Mouse (Mus musculus) testis, postnatal 14 days (tissue): Measurements from ENCODE around the gene 1700067K01Rik.

Source experiments
- DNase-seq: peaks from one replicate; pipeline ENCODE4 v3.0.0; 2021; ENCODE audit warnings: low spot score

Gene 1700067K01Rik

GRCm38 (mm10) chr8:84001281-84002000 lies at the start of gene 1700067K01Rik:
Gene 1700067K01Rik, plus strand, starts transcription at chr8:84001502.
- peak; percentile 73 for DNase-seq

GRCm38 (mm10) chr8:83954749-83955105 lies 46.6 kb upstream of the 1700067K01Rik start:
- DNase-seq: no peak

- peak; percentile 100 for DNase-seq
Measured at GRCm38 (mm10) chr8:83955106-83955957, 46.0 kb upstream of the 1700067K01Rik start, which contains the start of the genes Gm10644 and Asf1b. Gene Gm10644, minus strand, starts transcription at chr8:83955205. Gene Asf1b, plus strand, starts transcription at chr8:83955507.

DNA sequence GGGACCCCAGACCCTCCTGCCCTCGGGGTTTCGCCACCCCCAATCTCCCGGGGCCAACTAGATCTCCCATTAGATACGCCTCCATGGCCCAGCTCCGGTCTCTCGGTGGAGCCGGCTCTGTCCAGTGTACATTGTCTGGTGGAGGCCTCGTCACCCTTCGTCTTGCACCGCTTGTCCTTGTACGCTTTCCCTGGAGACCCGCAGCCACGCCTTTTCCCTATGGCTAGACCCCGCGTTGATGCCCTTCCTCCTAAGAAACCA lies 45.4 kb upstream of the 1700067K01Rik start:
- DNase-seq: no peak

DNA sequence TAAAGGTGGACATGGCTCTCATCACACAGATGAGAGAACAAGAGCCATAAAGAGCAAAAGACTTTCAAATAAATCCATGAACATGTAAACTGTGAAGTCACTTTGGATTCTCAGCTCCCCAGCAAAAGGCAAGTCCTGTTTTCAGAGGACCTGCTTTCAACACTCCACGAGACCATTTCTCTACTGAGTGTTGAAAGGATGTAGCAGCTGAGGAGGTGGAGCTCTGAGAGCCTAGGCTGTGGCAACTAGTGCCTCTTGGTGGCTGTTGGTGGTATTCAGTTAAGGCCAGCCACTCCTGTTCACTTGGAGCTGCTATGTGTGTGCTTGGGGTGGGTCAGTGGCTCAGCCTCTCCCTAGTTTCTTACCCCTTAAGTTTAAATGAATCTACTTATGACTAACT lies 44.5 kb upstream of the 1700067K01Rik start:
- DNase-seq: no peak

DNA sequence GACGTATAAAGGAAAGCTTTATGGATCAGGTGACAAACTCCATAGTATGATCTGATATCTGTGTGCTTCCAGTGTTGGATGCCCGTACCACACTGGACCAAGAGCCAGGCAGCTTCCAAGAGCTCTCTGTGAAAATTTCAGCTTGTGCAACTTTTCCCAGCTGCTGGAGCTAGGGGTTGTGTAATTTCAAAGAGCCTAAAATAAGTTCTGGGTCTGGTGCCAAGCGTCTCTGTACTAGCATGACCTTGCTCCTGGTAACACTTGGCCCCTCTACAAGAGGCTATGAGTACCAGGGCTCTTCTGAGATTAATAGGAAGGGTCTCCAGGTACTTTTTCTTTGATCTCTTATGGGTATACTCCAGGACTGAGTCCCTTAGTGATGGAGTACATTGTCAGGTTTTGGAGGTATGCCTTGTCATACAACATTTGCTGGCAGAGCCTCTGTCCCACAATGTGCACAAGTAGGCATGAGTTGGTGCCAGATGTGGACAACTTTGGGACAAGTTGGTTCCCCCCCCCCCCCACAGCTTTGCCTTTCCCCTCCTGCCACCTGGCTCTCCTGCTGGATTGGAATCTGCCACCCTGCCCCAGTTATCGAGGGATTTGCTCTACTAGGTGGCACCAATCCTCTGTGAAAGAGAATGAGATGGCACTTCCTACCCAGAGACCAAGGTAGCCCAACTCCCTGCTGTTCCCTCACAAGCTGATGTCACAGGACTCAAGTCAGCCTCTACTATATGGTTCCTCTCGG lies 37.1 kb upstream of the 1700067K01Rik start:
- no peak for DNase-seq

DNA sequence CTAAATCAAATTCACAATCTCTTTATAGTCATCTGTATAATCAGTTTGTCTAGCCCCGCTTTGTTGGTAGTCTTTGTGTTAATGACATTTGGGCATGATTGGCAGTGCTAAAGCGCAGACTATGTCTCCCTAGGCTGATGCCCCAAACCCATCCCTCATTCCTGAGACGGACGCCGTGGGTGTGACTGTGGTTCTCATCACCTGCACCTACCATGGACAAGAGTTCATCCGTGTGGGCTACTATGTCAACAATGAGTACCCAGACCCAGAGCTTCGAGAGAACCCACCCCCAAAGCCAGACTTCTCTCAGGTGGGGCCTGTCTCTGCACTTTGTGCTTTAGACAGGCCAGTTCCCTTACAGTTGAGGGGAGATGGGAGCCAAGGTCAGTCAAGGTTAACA lies 33.6 kb upstream of the 1700067K01Rik start:
- DNase-seq: no peak

DNA sequence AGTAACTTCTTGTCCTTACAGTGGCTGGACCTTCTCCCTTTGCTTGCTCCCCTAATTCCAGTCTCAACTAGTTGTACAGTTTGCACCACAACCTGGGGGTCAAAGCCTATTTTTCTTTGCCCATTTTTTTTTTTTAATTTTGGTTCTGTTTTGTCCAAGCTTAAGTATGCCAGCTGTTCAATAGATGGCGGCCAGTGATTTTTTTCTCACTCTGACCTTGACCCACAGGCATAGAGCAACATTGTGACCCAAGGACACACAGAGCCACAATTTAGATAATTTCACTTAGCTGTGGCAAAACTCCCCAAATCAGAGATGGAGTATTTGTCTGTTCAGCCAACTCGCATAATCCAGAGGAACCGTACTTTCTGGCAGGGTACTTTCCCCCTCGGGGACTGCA lies 30.2 kb upstream of the 1700067K01Rik start:
- DNase-seq: peak; percentile 44

DNA sequence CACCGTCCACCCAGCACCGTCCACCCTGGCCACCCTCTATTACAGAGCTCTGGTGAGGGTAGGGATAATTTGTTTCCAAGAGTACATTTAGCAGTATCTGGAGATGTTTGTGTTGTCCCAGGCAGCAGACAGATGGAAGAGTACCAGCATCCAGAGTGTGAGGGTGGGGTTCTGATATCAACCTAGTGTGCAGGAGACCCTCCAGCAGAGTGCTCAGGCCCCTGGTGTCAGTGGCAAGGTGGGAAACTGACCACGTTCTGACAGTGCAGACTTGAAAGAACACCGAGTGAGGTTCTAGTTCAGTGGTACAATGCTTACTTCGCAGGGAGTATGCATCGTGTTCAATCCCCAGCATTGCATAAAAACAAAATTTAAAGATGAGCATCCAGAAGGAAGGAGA lies 29.6 kb upstream of the 1700067K01Rik start:
- no peak for DNase-seq

DNA sequence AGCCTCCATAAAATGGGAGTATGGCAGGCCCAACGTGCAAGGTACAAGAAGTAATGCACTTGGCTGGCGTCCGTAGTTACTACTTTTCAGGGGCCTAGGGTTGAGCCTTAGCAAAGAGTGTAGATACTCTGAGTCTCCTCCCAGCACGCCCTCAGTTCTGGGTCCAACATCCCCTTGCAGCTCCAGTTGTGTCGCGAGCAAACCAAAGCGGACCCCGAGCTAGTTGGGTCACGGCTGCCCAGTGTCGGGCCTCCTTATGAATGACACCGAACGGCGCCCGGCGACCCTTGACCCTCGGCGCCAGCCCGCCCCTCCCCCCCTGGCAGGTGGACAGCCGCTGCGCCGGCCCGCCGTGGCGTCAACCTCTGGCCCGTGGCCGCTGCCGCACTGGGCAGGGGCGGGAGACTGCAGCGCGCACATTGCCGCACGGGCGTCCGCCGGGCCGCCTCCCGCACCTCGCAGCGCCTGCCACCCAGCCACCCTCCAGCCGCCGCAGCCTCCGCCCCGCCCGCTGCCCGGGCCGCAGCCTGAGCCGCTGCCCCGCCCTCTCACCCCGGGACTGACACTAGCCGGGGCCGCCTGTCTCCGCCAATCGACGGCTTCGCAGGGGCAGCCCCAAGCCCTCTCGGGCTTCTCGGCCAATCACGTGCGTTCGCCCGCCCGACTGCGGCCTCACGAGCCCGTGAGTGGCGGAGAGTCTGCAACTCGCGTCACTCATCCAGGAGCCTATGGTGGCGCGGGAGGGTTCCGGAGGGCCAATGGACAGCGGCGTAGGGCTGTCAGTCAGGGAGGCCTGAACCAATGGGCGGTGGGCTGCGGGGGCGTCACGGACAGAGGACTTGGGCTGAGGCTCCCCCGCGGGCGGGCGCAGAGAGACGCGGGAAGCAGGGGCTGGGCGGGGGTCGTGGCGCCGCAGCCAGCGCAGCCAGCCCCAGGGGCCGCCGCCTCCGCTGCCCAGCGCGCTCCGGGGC lies 28.9 kb upstream of the 1700067K01Rik start, which contains the start of gene Prkaca:
Gene Prkaca, plus strand, starts transcription at position 844 of the 971 bp plus-strand sequence.
- DNase-seq: peak; percentile 100

DNA sequence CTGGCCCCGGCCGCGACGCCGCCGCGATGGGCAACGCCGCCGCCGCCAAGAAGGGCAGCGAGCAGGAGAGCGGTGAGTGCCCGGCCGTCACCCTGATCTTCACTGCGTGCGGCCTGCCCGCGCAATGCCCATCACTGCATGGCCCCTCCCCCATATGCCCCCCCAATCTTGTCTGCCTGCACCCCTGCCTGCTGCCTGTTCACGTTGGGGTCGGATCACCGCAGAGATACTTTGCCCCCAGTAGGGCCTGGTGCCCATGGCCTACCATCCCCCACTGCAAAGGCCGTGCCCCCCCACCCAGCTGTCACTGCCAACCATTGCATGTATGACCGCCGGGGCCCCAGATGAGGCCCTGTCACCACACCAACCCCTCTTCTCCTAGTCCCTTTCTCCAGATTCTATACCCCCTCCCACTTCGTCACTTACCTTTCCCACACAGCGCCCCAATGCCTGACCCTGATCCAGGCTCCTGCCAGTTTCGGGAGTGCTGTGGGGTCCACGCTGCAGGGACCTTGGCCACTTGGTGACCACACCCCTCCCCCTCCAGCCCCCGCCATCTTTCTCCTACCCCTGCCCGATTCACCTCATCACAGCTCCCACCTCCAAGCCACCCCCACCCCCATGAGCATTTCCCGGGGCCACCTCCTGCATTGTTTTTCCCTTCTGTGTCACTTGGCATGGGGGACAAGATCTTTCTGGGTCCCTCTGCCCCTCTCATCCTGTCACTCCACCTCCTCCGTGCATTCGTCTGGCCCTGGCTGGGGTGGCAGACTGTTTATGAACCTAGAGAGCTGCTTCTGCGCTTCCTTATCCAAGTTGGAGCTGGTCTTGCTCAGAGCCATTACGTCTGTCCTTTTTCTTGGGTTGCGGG lies 27.9 kb upstream of the 1700067K01Rik start:
- peak; percentile 43 for DNase-seq

DNA sequence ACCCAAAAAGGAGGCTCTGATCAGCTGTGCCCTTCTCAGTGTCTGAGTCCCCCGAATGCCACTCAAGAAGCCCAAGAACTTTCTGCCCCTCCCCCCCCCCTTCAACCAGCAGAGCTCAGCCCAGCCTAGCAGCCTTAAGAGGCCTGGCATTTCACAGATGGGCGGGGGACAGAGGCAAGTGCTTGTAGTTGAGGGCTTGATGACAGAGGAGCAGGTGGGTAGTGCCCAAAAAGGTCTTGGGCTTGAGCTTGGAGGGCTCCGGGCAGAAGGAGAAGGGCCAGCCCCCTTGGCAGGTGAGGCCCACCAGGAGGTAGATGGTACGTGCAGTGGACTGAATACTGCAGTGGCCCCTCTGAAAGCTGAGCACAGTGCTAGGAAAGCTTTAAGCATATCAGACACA lies 26.8 kb upstream of the 1700067K01Rik start:
- DNase-seq: no peak

- DNase-seq: no peak
Measured at GRCm38 (mm10) chr8:83976101-83976630, 25.1 kb upstream of the 1700067K01Rik start.

DNA sequence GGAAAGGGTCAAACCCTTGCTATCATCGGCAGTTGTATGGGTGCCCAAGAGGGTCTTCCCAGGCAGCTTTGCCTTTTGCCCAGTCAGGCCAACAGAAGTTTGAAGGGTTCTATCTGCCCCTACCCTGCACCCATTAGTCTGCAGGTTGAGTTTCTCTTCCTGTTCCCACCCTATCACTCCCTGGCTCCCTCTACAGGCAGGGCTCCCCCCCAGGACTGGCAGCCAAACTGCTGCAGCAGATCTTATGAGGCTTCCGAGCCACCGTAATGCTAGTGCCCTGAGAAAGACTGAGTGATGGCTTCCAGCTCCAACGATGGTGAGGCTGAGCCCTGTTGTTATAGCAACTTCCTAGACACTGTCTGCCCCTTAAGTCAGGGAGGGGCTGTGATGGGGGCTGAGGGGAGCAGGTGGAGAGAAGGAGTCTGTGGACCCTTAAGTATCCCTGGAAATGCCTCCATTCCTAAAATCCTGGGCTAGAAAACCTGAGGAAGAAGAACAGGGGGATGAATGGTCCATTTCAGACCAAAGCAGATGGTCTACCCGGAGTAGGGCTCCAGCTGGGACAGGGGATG lies 24.4 kb upstream of the 1700067K01Rik start:
- DNase-seq: no peak

GRCm38 (mm10) chr8:83977646-83978045 lies 23.7 kb upstream of the 1700067K01Rik start:
- DNase-seq: no peak

GRCm38 (mm10) chr8:83978200-83978599 lies 23.1 kb upstream of the 1700067K01Rik start:
- no peak for DNase-seq

GRCm38 (mm10) chr8:83980250-83980649 lies 21.1 kb upstream of the 1700067K01Rik start:
- no peak for DNase-seq

DNA sequence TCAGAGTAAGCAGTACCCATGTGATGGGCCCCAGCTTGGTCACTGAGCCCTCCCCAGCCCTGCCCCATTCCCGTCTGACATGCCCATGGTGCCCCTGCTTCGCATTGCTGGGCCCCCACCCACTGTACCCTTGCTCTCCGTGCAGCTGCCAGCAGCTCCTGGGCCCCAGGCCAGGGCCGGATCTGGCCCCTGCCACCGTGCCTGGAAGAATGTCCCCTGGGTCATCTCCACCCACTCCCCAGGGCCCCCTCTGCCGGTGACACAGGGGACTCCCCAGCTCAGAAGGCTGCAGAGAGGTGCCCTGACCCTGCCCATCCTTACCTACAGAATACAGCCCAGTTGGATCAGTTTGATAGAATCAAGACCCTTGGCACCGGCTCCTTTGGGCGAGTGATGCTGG lies 20.5 kb upstream of the 1700067K01Rik start:
- no peak for DNase-seq

GRCm38 (mm10) chr8:83981533-83981932 lies 19.8 kb upstream of the 1700067K01Rik start:
- DNase-seq: no peak

GRCm38 (mm10) chr8:83982449-83982848 lies 18.9 kb upstream of the 1700067K01Rik start:
- DNase-seq: no peak
